Mouse (Mus musculus) neural tube, embryonic 12.5 days (tissue): ENCODE data around the gene Ptpn23. TPM values are rescaled to one million over a fixed set of nuclear protein-coding genes. Genes with fewer than 3 reads are reported as not detected.

ENCODE experiments used
- ATAC-seq: fragments of 200-750 bp; cut with Nextera tagmentation; 2 replicates; pipeline ENCODE4 v1.8.0; 2017; ENCODE audit warnings: low read depth, mild to moderate bottlenecking, moderate TSS enrichment, moderate library complexity; ENCODE audit not compliant: low FRiP score
- H3K27ac ChIP-seq: fragments of 300-500 bp; sonication (generic); 2 replicates; pipeline ENCODE4 v1.5.1; 2016
- H3K27me3 ChIP-seq: fragments of 300-500 bp; sonication (generic); replicated peaks from 2 replicates; pipeline ENCODE4 v1.6.1; 2016; ENCODE audit warnings: mild to moderate bottlenecking
- H3K36me3 ChIP-seq: fragments of 300-500 bp; sonication (generic); 2 replicates; pipeline ENCODE4 v1.6.1; 2016; ENCODE audit warnings: mild to moderate bottlenecking
- H3K4me1 ChIP-seq: fragments of 300-500 bp; sonication (generic); 2 replicates; pipeline ENCODE4 v1.6.1; 2016
- H3K4me2 ChIP-seq: fragments of 300-500 bp; sonication (generic); replicated peaks from 2 replicates; pipeline ENCODE4 v1.6.1; 2016; ENCODE audit warnings: mild to moderate bottlenecking
- H3K4me3 ChIP-seq: fragments of 300-500 bp; sonication (generic); 2 replicates; pipeline ENCODE4 v1.5.1; 2016
- H3K9ac ChIP-seq: fragments of 300-500 bp; sonication (generic); 2 replicates; pipeline ENCODE4 v1.6.1; 2016; ENCODE audit warnings: mild to moderate bottlenecking
- H3K9me3 ChIP-seq: fragments of 300-500 bp; sonication (generic); 2 replicates; pipeline ENCODE4 v1.6.1; 2016; ENCODE audit warnings: mild to moderate bottlenecking
- WGBS: fragments of 180-500 bp; shearing (Covaris S2); methylation state at CpG from one replicate; pipeline ENCODE4 v1.1.7; 2016; 5-methylcytosine and 5-hydroxymethylcytosine counted together
- polyA plus RNA-seq: library from polyadenylated mRNA; unstranded; fragments of >200 nt; fragmentation: Nextera tagmentation; extraction: Ambion mirVana; gene quantifications from 2 replicates; pipeline ENCODE4 v1.2.1, GENCODE M21; 2016

Gene Ptpn23
- polyA plus RNA-seq, 1 experiment from 2014 or later, result 17.6 TPM

GRCm38 (mm10) chr9:110345057-110345739, 62.8 kb downstream of the Ptpn23 start:
- H3K4me1 ChIP-seq, result no peaks in the 10 kb centered on the region
- no peaks in the 10 kb centered on the region for H3K27me3 ChIP-seq
- H3K36me3 ChIP-seq, result no peaks in the 10 kb centered on the region
- no peak overlapping the region for H3K4me2 ChIP-seq
- no peaks in the 10 kb centered on the region for H3K9me3 ChIP-seq
- H3K9ac ChIP-seq, result no peak overlapping the region
- H3K4me3 ChIP-seq, result no peak overlapping the region
- no peak for ATAC-seq
- WGBS, result 67% methylated on average over 7 of the region's 7 CpGs
- H3K27ac ChIP-seq, result no peak overlapping the region

- no peak overlapping the region for H3K4me2 ChIP-seq
- H3K4me1 ChIP-seq, result no peaks in the 10 kb centered on the region
- no peak overlapping the region for H3K27ac ChIP-seq
- no peaks in the 10 kb centered on the region for H3K9me3 ChIP-seq
- H3K9ac ChIP-seq, result no peak overlapping the region
- no peaks in the 10 kb centered on the region for H3K36me3 ChIP-seq
- no peaks in the 10 kb centered on the region for H3K27me3 ChIP-seq
- no peak for ATAC-seq
- 67% methylated on average over 6 of the region's 6 CpGs for WGBS
- H3K4me3 ChIP-seq, result no peak overlapping the region
Observed at GRCm38 (mm10) chr9:110343805-110344204, 64.2 kb downstream of the Ptpn23 start.

GRCm38 (mm10) chr9:110342008-110342407, 66.0 kb downstream of the Ptpn23 start:
- Histone ChIP-seq H3K36me3 (no peaks in the 10 kb centered on the region), H3K9me3 (no peaks in the 10 kb centered on the region), H3K4me1 (no peaks in the 10 kb centered on the region), H3K27ac (no peak overlapping the region), H3K9ac (no peak overlapping the region), H3K27me3 (no peaks in the 10 kb centered on the region), H3K4me3 (no peak overlapping the region), H3K4me2 (no peak overlapping the region)
- ATAC-seq, result no peak
- WGBS, result 83% methylated on average over 8 of the region's 8 CpGs

- Histone ChIP-seq H3K4me1 (no peaks in the 10 kb centered on the region), H3K4me3 (no peak overlapping the region), H3K9me3 (no peaks in the 10 kb centered on the region), H3K27ac (no peak overlapping the region), H3K4me2 (no peak overlapping the region), H3K27me3 (no peaks in the 10 kb centered on the region), H3K9ac (no peak overlapping the region), H3K36me3 (no peaks in the 10 kb centered on the region)
- no peak for ATAC-seq
- WGBS, result 89% methylated on average over 5 of the region's 5 CpGs
Observed at GRCm38 (mm10) chr9:110340037-110340750, 67.8 kb downstream of the Ptpn23 start.

Other genes starting within 250 kb of the Ptpn23 start
- gene Cspg5, start 164.4 kb downstream of the Ptpn23 start, polyA plus RNA-seq, result 36.2 and 42.6 TPM in 2 replicates
- 39.9 and 41.2 TPM in 2 replicates for gene Elp6, start 103.0 kb downstream of the Ptpn23 start, polyA plus RNA-seq
- 40.1 and 43.5 TPM in 2 replicates for gene Scap, start 74.9 kb downstream of the Ptpn23 start, polyA plus RNA-seq
- 2.4 and 4.3 TPM in 2 replicates for gene Ngp, start 11.5 kb upstream of the Ptpn23 start, polyA plus RNA-seq
- 12.3 and 13.0 TPM in 2 replicates for gene Klhl18, start 68.5 kb upstream of the Ptpn23 start, polyA plus RNA-seq
- 1.6 and 1.7 TPM in 2 replicates for gene Kif9, start 68.7 kb upstream of the Ptpn23 start, polyA plus RNA-seq
- 37.4 and 41.3 TPM in 2 replicates for gene Setd2, start 124.4 kb upstream of the Ptpn23 start, polyA plus RNA-seq
- gene Nradd, start 216.2 kb upstream of the Ptpn23 start, polyA plus RNA-seq, result 41.2 and 42.7 TPM in 2 replicates
- gene Nbeal2, start 245.9 kb upstream of the Ptpn23 start, polyA plus RNA-seq, result 1.6 and 2.6 TPM in 2 replicates
- gene Ccdc12, start 248.3 kb upstream of the Ptpn23 start, polyA plus RNA-seq, result 125 and 133 TPM in 2 replicates